Mouse (Mus musculus): ENCODE results near the gene Gm17087. TPM values are rescaled to one million over a fixed set of nuclear protein-coding genes. Genes with fewer than 3 reads are reported as not detected.

The Gm17087 gene
- polyA plus RNA-seq, 1 experiment from 2014 or later = not detected

DNA sequence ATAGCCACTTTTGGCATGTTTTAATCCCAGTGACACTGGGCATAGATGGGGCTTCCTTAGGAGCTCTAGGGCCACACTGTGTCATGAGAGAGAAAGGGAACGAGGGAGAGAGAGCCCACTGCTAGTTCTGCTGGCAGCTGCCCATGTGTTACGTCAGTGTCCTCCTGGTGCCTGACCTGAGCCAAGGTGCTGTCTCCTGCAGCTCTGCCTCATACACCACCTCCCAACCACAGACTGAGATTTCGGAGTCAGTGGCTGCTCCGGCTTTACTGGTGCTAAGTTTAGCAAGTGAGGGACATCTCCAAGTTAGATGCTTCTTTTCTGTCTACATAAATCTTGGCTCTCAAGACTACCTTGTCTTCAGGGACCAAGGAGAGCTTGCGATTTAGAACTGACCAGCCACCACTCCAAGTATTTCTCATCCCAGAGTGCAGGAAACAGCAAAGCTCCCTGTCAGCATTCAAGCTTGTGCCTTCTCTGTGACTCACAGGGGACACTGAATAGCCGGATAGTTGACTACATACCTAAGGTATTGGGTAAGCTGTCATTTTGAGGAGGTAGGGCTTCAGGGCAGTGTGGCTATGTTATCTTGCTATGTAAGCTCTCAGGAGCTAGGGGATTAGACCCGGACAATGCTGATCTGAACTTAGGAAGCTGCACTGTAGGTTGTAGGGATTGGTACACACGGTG is 14.3 kb downstream of the Gm17087 start:
- no peak overlapping the region for H3K9ac ChIP-seq (ENCODE audit: low read depth, low read length)
- no peaks in the 10 kb centered on the region for H3K4me1 ChIP-seq (ENCODE audit: control insufficient read depth, low read depth, low read length)
- WGBS (ENCODE audit: insufficient replicate concordance) = 52% methylated on average over 8 of the region's 8 CpGs
- ATAC-seq (ENCODE audit: low read depth) = no peak
- H3K4me2 ChIP-seq (ENCODE audit: low read depth, low read length) = no peak overlapping the region
- H3K27me3 ChIP-seq (ENCODE audit: control insufficient read depth, insufficient read depth, low read depth, low read length) = no peaks in the 10 kb centered on the region
- H3K36me3 ChIP-seq (ENCODE audit: control insufficient read depth, insufficient read depth) = no peaks in the 10 kb centered on the region
- H3K27ac ChIP-seq (ENCODE audit: low read length) = no peak overlapping the region
- H3K4me3 ChIP-seq (ENCODE audit: low read depth, low read length) = no peak overlapping the region
- no peaks in the 10 kb centered on the region for H3K9me3 ChIP-seq (replicated peaks; ENCODE audit: control insufficient read depth, low read length)

DNA sequence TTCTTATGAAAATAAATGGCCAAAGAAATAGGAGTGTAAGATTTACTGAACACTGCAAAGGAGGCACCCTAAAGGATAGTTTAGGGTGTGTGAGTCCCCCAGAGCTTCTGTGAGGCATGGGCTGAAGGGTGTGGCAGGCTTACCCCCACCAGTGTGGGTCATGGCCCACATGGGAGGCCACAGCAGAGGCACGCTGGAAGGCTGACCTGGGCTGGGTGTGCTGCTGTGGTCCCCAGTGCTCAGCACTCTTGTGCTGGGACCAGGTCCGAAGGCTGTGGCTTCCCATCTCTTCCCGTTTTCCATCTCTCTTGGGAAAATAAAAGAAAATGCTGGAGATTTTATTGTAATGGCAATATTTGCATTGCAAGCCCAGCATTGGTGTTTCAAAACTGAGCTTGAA is 15.1 kb downstream of the Gm17087 start:
- no peaks in the 10 kb centered on the region for H3K36me3 ChIP-seq (ENCODE audit: control insufficient read depth, insufficient read depth)
- H3K27me3 ChIP-seq (ENCODE audit: control insufficient read depth, insufficient read depth, low read depth, low read length) = no peaks in the 10 kb centered on the region
- no peak overlapping the region for H3K4me3 ChIP-seq (ENCODE audit: low read depth, low read length)
- H3K9me3 ChIP-seq (replicated peaks; ENCODE audit: control insufficient read depth, low read length) = no peaks in the 10 kb centered on the region
- 51% methylated on average over 3 of the region's 3 CpGs for WGBS (ENCODE audit: insufficient replicate concordance)
- H3K4me1 ChIP-seq (ENCODE audit: control insufficient read depth, low read depth, low read length) = no peaks in the 10 kb centered on the region
- H3K27ac ChIP-seq (ENCODE audit: low read length) = no peak overlapping the region
- no peak overlapping the region for H3K9ac ChIP-seq (ENCODE audit: low read depth, low read length)
- no peak for ATAC-seq (ENCODE audit: low read depth)
- no peak overlapping the region for H3K4me2 ChIP-seq (ENCODE audit: low read depth, low read length)

DNA sequence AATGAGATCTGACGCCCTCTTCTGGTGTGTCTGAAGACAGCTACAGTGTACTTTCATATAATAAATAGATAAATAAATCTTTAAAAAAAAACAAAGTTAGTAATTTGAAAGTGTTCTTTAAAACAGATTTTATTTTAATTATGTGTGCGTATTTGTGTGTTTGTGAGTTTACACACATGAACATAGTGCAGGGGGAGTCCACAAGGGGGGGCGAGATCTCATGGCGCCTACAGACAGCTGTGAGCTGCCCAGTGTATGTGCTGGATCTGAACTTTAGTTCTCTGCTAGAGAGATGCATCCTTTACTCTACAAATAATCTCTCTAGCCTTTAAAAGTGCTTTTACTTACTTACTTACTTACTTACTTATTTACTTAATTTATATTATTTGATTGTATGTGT is 18.0 kb downstream of the Gm17087 start:
- ATAC-seq (ENCODE audit: low read depth) = no peak

DNA sequence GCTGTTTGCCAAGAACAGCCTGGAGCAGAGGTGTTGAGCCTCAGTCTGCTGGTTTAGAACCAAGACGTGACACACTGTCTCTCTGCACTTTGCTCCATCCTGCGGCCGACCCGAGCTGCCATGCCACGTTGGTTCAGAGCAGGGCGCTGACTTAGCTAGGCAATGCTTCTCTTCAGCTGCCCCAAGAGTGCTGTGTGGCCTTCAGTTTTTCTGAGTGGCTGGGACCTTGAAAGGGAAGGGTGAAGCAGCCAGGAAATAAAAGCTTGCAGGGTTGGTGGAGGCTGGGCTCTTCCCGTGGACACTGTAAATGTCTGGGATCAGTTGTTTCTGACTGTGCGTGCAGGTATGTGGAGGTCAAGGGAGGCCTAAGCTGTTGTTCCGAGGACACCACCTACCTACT is 20.4 kb downstream of the Gm17087 start:
- Histone ChIP-seq H3K4me1 (ENCODE audit: control insufficient read depth, low read depth, low read length) (no peaks in the 10 kb centered on the region), H3K4me3 (ENCODE audit: low read depth, low read length) (no peak overlapping the region), H3K9ac (ENCODE audit: low read depth, low read length) (no peak overlapping the region), H3K9me3 (replicated peaks; ENCODE audit: control insufficient read depth, low read length) (no peaks in the 10 kb centered on the region), H3K4me2 (ENCODE audit: low read depth, low read length) (no peak overlapping the region), H3K36me3 (ENCODE audit: control insufficient read depth, insufficient read depth) (no peaks in the 10 kb centered on the region), H3K27ac (ENCODE audit: low read length) (no peak overlapping the region), H3K27me3 (ENCODE audit: control insufficient read depth, insufficient read depth, low read depth, low read length) (no peaks in the 10 kb centered on the region)
- WGBS (ENCODE audit: insufficient replicate concordance) = 74% methylated on average over 9 of the region's 9 CpGs
- ATAC-seq (ENCODE audit: low read depth) = no peak

More for the DNA sequence above, 18.0 kb downstream of the Gm17087 start:
- Histone ChIP-seq H3K9me3 (replicated peaks; ENCODE audit: control insufficient read depth, low read length) (no peaks in the 10 kb centered on the region), H3K4me3 (ENCODE audit: low read depth, low read length) (no peak overlapping the region), H3K36me3 (ENCODE audit: control insufficient read depth, insufficient read depth) (no peaks in the 10 kb centered on the region), H3K4me1 (ENCODE audit: control insufficient read depth, low read depth, low read length) (no peaks in the 10 kb centered on the region), H3K27me3 (ENCODE audit: control insufficient read depth, insufficient read depth, low read depth, low read length) (no peaks in the 10 kb centered on the region), H3K9ac (ENCODE audit: low read depth, low read length) (no peak overlapping the region), H3K4me2 (ENCODE audit: low read depth, low read length) (no peak overlapping the region), H3K27ac (ENCODE audit: low read length) (no peak overlapping the region)
- WGBS (ENCODE audit: insufficient replicate concordance) = 54% methylated on average over 4 of the region's 4 CpGs

DNA sequence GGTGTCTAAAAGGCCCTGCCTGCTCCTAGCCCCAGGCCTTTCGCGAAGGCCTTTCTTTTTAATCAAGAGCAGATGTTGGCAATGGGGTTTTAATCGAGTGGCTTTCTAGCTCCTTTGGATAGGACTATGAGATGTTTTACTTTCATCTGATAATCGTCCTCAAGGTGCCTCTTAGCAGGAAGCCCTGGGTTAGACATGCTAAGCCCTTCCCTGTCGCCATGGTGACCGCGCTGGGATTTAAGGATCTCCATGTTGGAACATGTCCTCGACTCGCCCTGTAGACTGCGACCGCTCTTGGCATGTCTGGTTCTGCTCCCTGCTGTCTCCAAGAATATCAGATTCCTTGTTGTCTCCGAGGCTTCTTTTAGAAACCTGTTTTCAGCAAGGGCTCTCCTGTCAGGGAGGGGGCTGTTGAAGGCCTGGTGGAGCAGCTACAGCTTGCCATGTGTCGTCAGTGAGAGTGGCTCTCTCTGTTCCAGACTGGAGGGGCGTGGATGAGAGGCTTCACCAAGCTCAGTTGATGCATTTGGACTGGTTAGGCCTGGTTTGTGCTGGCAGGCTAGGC is 24.7 kb downstream of the Gm17087 start:
- Histone ChIP-seq H3K9ac (ENCODE audit: low read depth, low read length) (no peak overlapping the region), H3K4me3 (ENCODE audit: low read depth, low read length) (no peak overlapping the region), H3K36me3 (ENCODE audit: control insufficient read depth, insufficient read depth) (no peaks in the 10 kb centered on the region), H3K4me2 (ENCODE audit: low read depth, low read length) (no peak overlapping the region), H3K27ac (ENCODE audit: low read length) (no peak overlapping the region), H3K27me3 (ENCODE audit: control insufficient read depth, insufficient read depth, low read depth, low read length) (no peaks in the 10 kb centered on the region), H3K4me1 (ENCODE audit: control insufficient read depth, low read depth, low read length) (no peaks in the 10 kb centered on the region), H3K9me3 (replicated peaks; ENCODE audit: control insufficient read depth, low read length) (no peaks in the 10 kb centered on the region)
- WGBS (ENCODE audit: insufficient replicate concordance) = 68% methylated on average over 14 of the region's 14 CpGs
- ATAC-seq (ENCODE audit: low read depth) = no peak

DNA sequence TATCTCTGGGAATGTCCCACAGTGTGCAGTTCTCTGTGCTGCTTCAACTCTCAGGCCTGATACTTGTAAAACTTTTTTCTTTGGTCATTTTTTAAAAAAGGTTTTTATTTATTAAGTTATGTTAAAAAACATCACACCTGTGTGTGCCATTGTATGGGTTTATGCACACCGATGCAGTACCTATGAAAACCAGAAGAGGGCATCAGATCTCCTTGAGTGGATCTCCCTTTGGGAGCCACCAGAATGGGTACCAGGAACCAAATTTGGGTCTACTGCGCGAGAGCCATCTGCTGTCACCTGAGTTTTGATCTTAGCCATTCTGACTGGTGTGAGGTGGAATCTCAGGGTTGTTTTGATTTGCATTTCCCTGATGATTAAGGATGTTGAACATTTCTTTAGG is 28.6 kb downstream of the Gm17087 start:
- Histone ChIP-seq H3K9me3 (replicated peaks; ENCODE audit: control insufficient read depth, low read length) (no peaks in the 10 kb centered on the region), H3K4me3 (ENCODE audit: low read depth, low read length) (no peak overlapping the region), H3K27ac (ENCODE audit: low read length) (no peak overlapping the region), H3K36me3 (ENCODE audit: control insufficient read depth, insufficient read depth) (no peaks in the 10 kb centered on the region), H3K9ac (ENCODE audit: low read depth, low read length) (no peak overlapping the region), H3K4me1 (ENCODE audit: control insufficient read depth, low read depth, low read length) (no peaks in the 10 kb centered on the region), H3K27me3 (ENCODE audit: control insufficient read depth, insufficient read depth, low read depth, low read length) (no peaks in the 10 kb centered on the region), H3K4me2 (ENCODE audit: low read depth, low read length) (no peak overlapping the region)
- no peak for ATAC-seq (ENCODE audit: low read depth)
- WGBS (ENCODE audit: insufficient replicate concordance) = 44% methylated on average over 3 of the region's 3 CpGs

DNA sequence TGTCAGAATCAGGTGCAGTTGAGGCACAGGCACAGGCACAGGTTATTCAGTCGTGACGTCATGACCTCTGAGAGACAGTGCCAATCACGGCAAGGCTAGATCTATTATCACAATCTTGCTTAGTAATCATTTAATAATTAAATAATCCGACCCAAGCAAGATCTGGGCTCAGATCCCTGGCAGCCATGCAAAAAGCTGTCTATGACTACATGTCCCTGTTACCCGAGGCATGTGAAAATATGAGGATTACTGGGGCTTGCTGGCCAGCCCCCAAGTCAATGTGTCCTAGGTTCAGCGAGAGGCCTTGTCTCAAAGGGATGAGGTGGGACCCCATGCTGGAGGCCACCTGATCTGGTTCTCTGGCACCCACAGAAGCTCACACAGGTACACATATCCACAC is 30.2 kb downstream of the Gm17087 start:
- Histone ChIP-seq H3K4me2 (ENCODE audit: low read depth, low read length) (no peak overlapping the region), H3K9ac (ENCODE audit: low read depth, low read length) (no peak overlapping the region), H3K27me3 (ENCODE audit: control insufficient read depth, insufficient read depth, low read depth, low read length) (no peaks in the 10 kb centered on the region), H3K4me1 (ENCODE audit: control insufficient read depth, low read depth, low read length) (no peaks in the 10 kb centered on the region), H3K9me3 (replicated peaks; ENCODE audit: control insufficient read depth, low read length) (no peaks in the 10 kb centered on the region), H3K4me3 (ENCODE audit: low read depth, low read length) (no peak overlapping the region), H3K27ac (ENCODE audit: low read length) (no peak overlapping the region), H3K36me3 (ENCODE audit: control insufficient read depth, insufficient read depth) (no peaks in the 10 kb centered on the region)
- 55% methylated on average over 6 of the region's 6 CpGs for WGBS (ENCODE audit: insufficient replicate concordance)
- ATAC-seq (ENCODE audit: low read depth) = no peak

DNA sequence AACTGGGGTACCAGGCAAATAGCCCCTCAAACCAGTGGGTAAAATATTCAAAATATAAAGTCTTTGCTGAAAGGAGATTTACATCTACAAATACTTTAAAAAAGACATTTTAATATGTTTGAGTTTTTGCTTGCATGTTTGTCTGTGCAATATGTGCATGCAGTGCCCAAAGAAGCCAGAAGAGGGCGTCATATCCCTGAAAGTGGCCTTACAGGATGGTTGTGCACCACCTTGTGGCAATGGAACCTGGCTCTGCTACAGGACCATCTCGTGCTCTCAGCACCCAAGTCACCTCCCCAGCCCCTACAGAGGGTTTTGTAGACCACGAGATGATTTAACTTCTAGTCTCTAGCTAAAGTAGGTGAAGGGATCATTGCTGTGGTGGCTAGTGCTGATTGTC is 32.9 kb downstream of the Gm17087 start:
- no peaks in the 10 kb centered on the region for H3K9me3 ChIP-seq (replicated peaks; ENCODE audit: control insufficient read depth, low read length)
- H3K4me1 ChIP-seq (ENCODE audit: control insufficient read depth, low read depth, low read length) = no peaks in the 10 kb centered on the region
- no peak overlapping the region for H3K4me3 ChIP-seq (ENCODE audit: low read depth, low read length)
- H3K27me3 ChIP-seq (ENCODE audit: control insufficient read depth, insufficient read depth, low read depth, low read length) = no peaks in the 10 kb centered on the region
- no peak for ATAC-seq (ENCODE audit: low read depth)
- H3K9ac ChIP-seq (ENCODE audit: low read depth, low read length) = no peak overlapping the region
- H3K27ac ChIP-seq (ENCODE audit: low read length) = no peak overlapping the region
- H3K4me2 ChIP-seq (ENCODE audit: low read depth, low read length) = no peak overlapping the region
- H3K36me3 ChIP-seq (ENCODE audit: control insufficient read depth, insufficient read depth) = no peaks in the 10 kb centered on the region
- 33% methylated on average over 3 of the region's 3 CpGs for WGBS (ENCODE audit: insufficient replicate concordance)

DNA sequence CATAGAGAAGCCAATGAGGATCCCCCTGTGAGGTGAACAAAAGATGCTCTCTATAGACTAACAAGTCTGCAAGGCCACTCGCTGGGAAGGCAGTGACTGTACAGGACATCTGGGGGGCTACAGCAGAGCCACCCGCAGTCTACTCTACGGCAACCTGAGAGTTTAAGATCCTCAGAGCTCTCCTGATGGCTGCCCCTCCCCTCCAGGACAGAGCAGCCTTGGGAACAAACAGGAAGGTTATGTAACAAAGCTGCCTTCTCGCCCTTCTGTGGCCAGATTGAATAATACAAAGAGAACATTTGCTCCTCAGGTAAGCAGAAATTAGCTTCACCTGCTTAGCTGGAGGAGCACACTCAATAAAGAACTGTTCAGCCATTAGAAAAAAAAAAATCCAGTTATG is 34.1 kb downstream of the Gm17087 start:
- Histone ChIP-seq H3K27ac (ENCODE audit: low read length) (no peak overlapping the region), H3K9ac (ENCODE audit: low read depth, low read length) (no peak overlapping the region), H3K4me3 (ENCODE audit: low read depth, low read length) (no peak overlapping the region), H3K9me3 (replicated peaks; ENCODE audit: control insufficient read depth, low read length) (no peaks in the 10 kb centered on the region), H3K36me3 (ENCODE audit: control insufficient read depth, insufficient read depth) (no peaks in the 10 kb centered on the region), H3K4me1 (ENCODE audit: control insufficient read depth, low read depth, low read length) (no peaks in the 10 kb centered on the region), H3K27me3 (ENCODE audit: control insufficient read depth, insufficient read depth, low read depth, low read length) (peaks cover 2% of the 10 kb centered on the region; the same call in 1 of the 2 replicates), H3K4me2 (ENCODE audit: low read depth, low read length) (no peak overlapping the region)
- no peak for ATAC-seq (ENCODE audit: low read depth)
- 46% methylated on average over 4 of the region's 4 CpGs for WGBS (ENCODE audit: insufficient replicate concordance)

Measured in liver, embryonic 16.5 days (tissue).